Mouse (Mus musculus): Measurements from ENCODE around the gene Ptprf. TPM values are rescaled to one million over a fixed set of nuclear protein-coding genes. Genes with fewer than 3 reads are reported as not detected.

The Ptprf gene
- polyA plus RNA-seq, 1 experiment from 2014 or later: 46.8 TPM

GRCm38 (mm10) chr4:118243298-118243697 lies 47.9 kb downstream of the Ptprf start:
- WGBS: 85% methylated on average over 11 of the region's 11 CpGs
- Histone ChIP-seq H3K4me1 (ENCODE audit: control insufficient read depth, insufficient read depth, low read length) (no peaks in the 10 kb centered on the region), H3K9me3 (ENCODE audit: control insufficient read depth, low read length) (no peaks in the 10 kb centered on the region), H3K4me3 (ENCODE audit: low read depth, low read length) (no peak overlapping the region), H3K36me3 (ENCODE audit: control insufficient read depth, insufficient read depth, low read length) (peaks cover 23% of the 10 kb centered on the region), H3K4me2 (ENCODE audit: low read depth, severe bottlenecking) (no peak overlapping the region), H3K27ac (replicated peaks; ENCODE audit: low read depth, low read length) (no peak overlapping the region), H3K27me3 (ENCODE audit: control insufficient read depth, insufficient read depth, low read length) (no peaks in the 10 kb centered on the region), H3K9ac (ENCODE audit: low read length) (no peak overlapping the region)
- DNase-seq (ENCODE audit: low spot score) (no peak), ATAC-seq (ENCODE audit: insufficient number of reproducible peaks, low FRiP score, low TSS enrichment, low read depth) (no peak)

- Histone ChIP-seq H3K36me3 (ENCODE audit: control insufficient read depth, insufficient read depth, low read length) (peaks cover 18% of the 10 kb centered on the region; the same call in 1 of the 2 replicates), H3K4me2 (ENCODE audit: low read depth, severe bottlenecking) (no peak overlapping the region), H3K4me1 (ENCODE audit: control insufficient read depth, insufficient read depth, low read length) (no peaks in the 10 kb centered on the region), H3K9ac (ENCODE audit: low read length) (no peak overlapping the region), H3K4me3 (ENCODE audit: low read depth, low read length) (no peak overlapping the region), H3K27ac (replicated peaks; ENCODE audit: low read depth, low read length) (no peak overlapping the region), H3K27me3 (ENCODE audit: control insufficient read depth, insufficient read depth, low read length) (no peaks in the 10 kb centered on the region), H3K9me3 (ENCODE audit: control insufficient read depth, low read length) (no peaks in the 10 kb centered on the region)
- WGBS: 91% methylated on average over 16 of the region's 16 CpGs
- no peak for DNase-seq (ENCODE audit: low spot score)
- ATAC-seq (ENCODE audit: insufficient number of reproducible peaks, low FRiP score, low TSS enrichment, low read depth): no peak
Measured at GRCm38 (mm10) chr4:118239960-118240689, 51.1 kb downstream of the Ptprf start.

GRCm38 (mm10) chr4:118238666-118239065 lies 52.5 kb downstream of the Ptprf start:
- Histone ChIP-seq H3K9ac (ENCODE audit: low read length) (no peak overlapping the region), H3K36me3 (ENCODE audit: control insufficient read depth, insufficient read depth, low read length) (peaks cover 16% of the 10 kb centered on the region; the same call in 1 of the 2 replicates), H3K4me1 (ENCODE audit: control insufficient read depth, insufficient read depth, low read length) (no peaks in the 10 kb centered on the region), H3K9me3 (ENCODE audit: control insufficient read depth, low read length) (no peaks in the 10 kb centered on the region), H3K27ac (replicated peaks; ENCODE audit: low read depth, low read length) (no peak overlapping the region), H3K27me3 (ENCODE audit: control insufficient read depth, insufficient read depth, low read length) (no peaks in the 10 kb centered on the region), H3K4me2 (ENCODE audit: low read depth, severe bottlenecking) (no peak overlapping the region), H3K4me3 (ENCODE audit: low read depth, low read length) (no peak overlapping the region)
- no peak for ATAC-seq (ENCODE audit: insufficient number of reproducible peaks, low FRiP score, low TSS enrichment, low read depth)
- DNase-seq (ENCODE audit: low spot score): no peak
- WGBS: 92% methylated on average over 6 of the region's 6 CpGs

DNA sequence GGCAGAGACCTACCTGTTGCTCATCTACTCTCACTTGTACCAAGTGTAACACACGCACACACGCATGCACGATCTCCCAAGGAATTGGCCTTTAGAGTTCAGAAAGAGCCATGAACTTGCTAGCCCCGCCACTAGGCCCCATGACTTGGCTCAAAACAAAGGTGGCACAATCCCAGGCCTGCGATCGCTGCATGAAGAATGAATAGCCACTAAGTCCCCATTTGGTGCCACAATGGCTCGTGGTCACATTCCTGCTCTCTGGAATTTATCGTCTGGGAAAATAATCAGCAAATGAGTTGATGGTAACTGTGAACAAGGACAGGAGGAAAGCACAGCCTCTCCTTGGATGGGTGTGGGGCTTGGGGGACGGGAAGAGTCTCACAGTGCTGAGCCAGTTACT lies 54.3 kb downstream of the Ptprf start:
- no peak for DNase-seq (ENCODE audit: low spot score)
- 94% methylated on average over 9 of the region's 9 CpGs for WGBS
- ATAC-seq (ENCODE audit: insufficient number of reproducible peaks, low FRiP score, low TSS enrichment, low read depth): no peak

GRCm38 (mm10) chr4:118234711-118235388 lies 56.4 kb downstream of the Ptprf start:
- Histone ChIP-seq H3K4me2 (ENCODE audit: low read depth, severe bottlenecking) (no peak overlapping the region), H3K4me1 (ENCODE audit: control insufficient read depth, insufficient read depth, low read length) (no peaks in the 10 kb centered on the region), H3K4me3 (ENCODE audit: low read depth, low read length) (no peak overlapping the region), H3K27ac (replicated peaks; ENCODE audit: low read depth, low read length) (no peak overlapping the region), H3K9ac (ENCODE audit: low read length) (no peak overlapping the region), H3K36me3 (ENCODE audit: control insufficient read depth, insufficient read depth, low read length) (peaks cover 22% of the 10 kb centered on the region; the same call in 1 of the 2 replicates), H3K9me3 (ENCODE audit: control insufficient read depth, low read length) (no peaks in the 10 kb centered on the region), H3K27me3 (ENCODE audit: control insufficient read depth, insufficient read depth, low read length) (no peaks in the 10 kb centered on the region)
- ATAC-seq (ENCODE audit: insufficient number of reproducible peaks, low FRiP score, low TSS enrichment, low read depth) (no peak), DNase-seq (ENCODE audit: low spot score) (no peak)
- WGBS: 71% methylated on average over 11 of the region's 11 CpGs

More for the DNA sequence above, 54.3 kb downstream of the Ptprf start:
- Histone ChIP-seq H3K36me3 (ENCODE audit: control insufficient read depth, insufficient read depth, low read length) (peaks cover 16% of the 10 kb centered on the region; the same call in 1 of the 2 replicates), H3K9me3 (ENCODE audit: control insufficient read depth, low read length) (no peaks in the 10 kb centered on the region), H3K27ac (replicated peaks; ENCODE audit: low read depth, low read length) (no peak overlapping the region), H3K4me1 (ENCODE audit: control insufficient read depth, insufficient read depth, low read length) (no peaks in the 10 kb centered on the region), H3K27me3 (ENCODE audit: control insufficient read depth, insufficient read depth, low read length) (no peaks in the 10 kb centered on the region), H3K9ac (ENCODE audit: low read length) (no peak overlapping the region), H3K4me2 (ENCODE audit: low read depth, severe bottlenecking) (no peak overlapping the region), H3K4me3 (ENCODE audit: low read depth, low read length) (no peak overlapping the region)

GRCm38 (mm10) chr4:118233886-118234285 lies 57.3 kb downstream of the Ptprf start:
- H3K27ac ChIP-seq (replicated peaks; ENCODE audit: low read depth, low read length): no peak overlapping the region
- WGBS: 60% methylated on average over 2 of the region's 2 CpGs

DNA sequence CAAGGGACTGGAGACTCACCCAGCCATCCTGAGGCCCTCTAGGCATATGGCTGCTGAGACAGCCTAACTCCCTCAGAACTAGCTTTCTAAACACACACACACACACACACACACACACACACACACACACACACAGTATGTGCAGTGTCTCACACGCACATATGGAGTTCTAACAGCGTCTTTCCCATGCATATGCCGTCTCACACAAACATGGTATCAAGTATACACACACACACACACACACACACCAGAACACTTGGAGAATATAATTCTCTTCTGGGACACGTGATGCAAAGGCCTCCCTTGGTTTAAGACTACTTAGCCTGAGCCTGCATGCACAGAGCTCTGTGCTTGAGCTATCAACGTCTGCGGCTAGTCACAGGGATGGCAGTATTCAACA lies 59.3 kb downstream of the Ptprf start:
- H3K4me2 ChIP-seq (ENCODE audit: low read depth, severe bottlenecking): no peak overlapping the region
- H3K27me3 ChIP-seq (ENCODE audit: control insufficient read depth, insufficient read depth, low read length): no peaks in the 10 kb centered on the region
- H3K4me1 ChIP-seq (ENCODE audit: control insufficient read depth, insufficient read depth, low read length): no peaks in the 10 kb centered on the region
- ATAC-seq (ENCODE audit: insufficient number of reproducible peaks, low FRiP score, low TSS enrichment, low read depth) (no peak), DNase-seq (ENCODE audit: low spot score) (no peak)
- peaks cover 23% of the 10 kb centered on the region; the same call in 1 of the 2 replicates for H3K36me3 ChIP-seq (ENCODE audit: control insufficient read depth, insufficient read depth, low read length)
- WGBS: 89% methylated on average over 6 of the region's 6 CpGs
- no peak overlapping the region for H3K4me3 ChIP-seq (ENCODE audit: low read depth, low read length)
- H3K27ac ChIP-seq (replicated peaks; ENCODE audit: low read depth, low read length): no peak overlapping the region
- H3K9ac ChIP-seq (ENCODE audit: low read length): no peak overlapping the region
- H3K9me3 ChIP-seq (ENCODE audit: control insufficient read depth, low read length): no peaks in the 10 kb centered on the region

More at GRCm38 (mm10) chr4:118233886-118234285, 57.3 kb downstream of the Ptprf start:
- Histone ChIP-seq H3K4me3 (ENCODE audit: low read depth, low read length) (no peak overlapping the region), H3K36me3 (ENCODE audit: control insufficient read depth, insufficient read depth, low read length) (peaks cover 23% of the 10 kb centered on the region; the same call in 1 of the 2 replicates), H3K4me2 (ENCODE audit: low read depth, severe bottlenecking) (no peak overlapping the region), H3K4me1 (ENCODE audit: control insufficient read depth, insufficient read depth, low read length) (no peaks in the 10 kb centered on the region), H3K27me3 (ENCODE audit: control insufficient read depth, insufficient read depth, low read length) (no peaks in the 10 kb centered on the region), H3K9ac (ENCODE audit: low read length) (no peak overlapping the region), H3K9me3 (ENCODE audit: control insufficient read depth, low read length) (no peaks in the 10 kb centered on the region)
- ATAC-seq (ENCODE audit: insufficient number of reproducible peaks, low FRiP score, low TSS enrichment, low read depth) (no peak), DNase-seq (ENCODE audit: low spot score) (no peak)

GRCm38 (mm10) chr4:118229035-118229770 lies 62.0 kb downstream of the Ptprf start:
- Histone ChIP-seq H3K27me3 (ENCODE audit: control insufficient read depth, insufficient read depth, low read length) (no peaks in the 10 kb centered on the region), H3K4me2 (ENCODE audit: low read depth, severe bottlenecking) (no peak overlapping the region), H3K9ac (ENCODE audit: low read length) (no peak overlapping the region), H3K4me3 (ENCODE audit: low read depth, low read length) (no peak overlapping the region), H3K9me3 (ENCODE audit: control insufficient read depth, low read length) (no peaks in the 10 kb centered on the region), H3K4me1 (ENCODE audit: control insufficient read depth, insufficient read depth, low read length) (no peaks in the 10 kb centered on the region), H3K27ac (replicated peaks; ENCODE audit: low read depth, low read length) (no peak overlapping the region), H3K36me3 (ENCODE audit: control insufficient read depth, insufficient read depth, low read length) (peaks cover 31% of the 10 kb centered on the region; the same call in 1 of the 2 replicates)
- ATAC-seq (ENCODE audit: insufficient number of reproducible peaks, low FRiP score, low TSS enrichment, low read depth): no peak
- WGBS: 82% methylated on average over 6 of the region's 6 CpGs
- DNase-seq (ENCODE audit: low spot score): no peak

All from limb, embryonic 11.5 days (tissue).